Mouse (Mus musculus): ENCODE measurements around the gene Nobox.

GRCm38 (mm10) chr6:43335619-43336234 is 26.4 kb upstream of the Nobox start:
- TF ChIP-seq POLR2A (IDR thresholded peaks at IDR 0.05; ENCODE audit: low read depth, low read length) (no peak), CTCF (IDR thresholded peaks at IDR 0.05; ENCODE audit: borderline replicate concordance, insufficient read depth, low read length) (no peak)
